Mouse (Mus musculus): ENCODE measurements at regions not wholly inside any gene's neighbourhood (a gene's known extent, or its start where the extent isn't known, plus 50 kb on each side); places are given as distances from the start of the nearest gene placed in this dataset.

DNA sequence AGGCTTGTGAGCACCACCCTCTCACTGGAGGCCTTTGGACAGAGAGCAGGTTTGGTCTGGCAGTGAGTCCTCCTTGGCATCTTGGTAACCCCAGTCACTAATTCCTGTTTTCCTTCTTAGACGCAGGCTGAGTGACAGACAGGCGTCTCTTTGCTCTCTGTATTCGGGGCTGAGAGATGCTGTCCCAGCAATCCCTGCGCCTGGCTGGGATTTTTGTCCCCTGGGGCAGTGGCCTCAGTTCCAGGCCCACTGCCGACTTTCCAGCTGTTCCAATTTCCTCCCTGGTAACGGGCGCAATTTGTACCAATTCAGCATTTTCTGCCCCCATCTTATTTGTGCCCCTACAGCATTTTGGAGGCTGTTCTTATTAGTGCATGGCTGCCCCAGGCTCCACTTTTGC, 118.5 kb upstream of the Irx6 start:
- Histone ChIP-seq H3K4me1 (ENCODE audit: control insufficient read depth, insufficient read depth, low read length) (no peaks in the 10 kb centered on the region), H3K27ac (ENCODE audit: insufficient read depth, low read depth, low read length) (no peak overlapping the region), H3K4me3 (ENCODE audit: insufficient read depth, low read depth, low read length) (no peak overlapping the region)
- TF ChIP-seq POLR2A (IDR thresholded peaks at IDR 0.05; ENCODE audit: insufficient read depth, low read depth, low read length) = no peak
- TF ChIP-seq CTCF (IDR thresholded peaks at IDR 0.05; ENCODE audit: insufficient read depth, low read depth, low read length) = no peak
- WGBS = 59% methylated on average over 7 of the region's 7 CpGs

DNA sequence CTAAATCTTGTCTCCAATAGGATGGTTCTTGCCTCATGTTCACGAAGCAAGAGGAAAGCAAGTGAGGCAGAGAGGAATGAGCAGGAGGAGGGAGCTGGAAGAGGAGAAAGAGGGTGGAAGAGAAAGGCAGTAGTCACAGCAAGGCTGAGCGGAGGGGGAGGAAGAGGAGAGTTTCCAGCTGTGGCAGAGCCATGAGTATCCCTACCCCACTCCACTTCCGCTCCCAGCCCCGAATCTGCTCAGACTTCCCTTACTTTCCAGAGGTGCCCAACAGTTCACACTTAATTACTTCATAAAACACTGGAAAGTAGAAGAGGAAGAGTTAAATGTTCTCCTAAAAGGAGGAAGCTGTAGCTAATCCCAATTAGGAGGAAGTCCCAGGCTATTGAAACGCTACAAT, 111.6 kb upstream of the Irx6 start:
- Histone ChIP-seq H3K4me3 (ENCODE audit: insufficient read depth, low read depth, low read length) (no peak overlapping the region), H3K27ac (ENCODE audit: insufficient read depth, low read depth, low read length) (no peak overlapping the region), H3K4me1 (ENCODE audit: control insufficient read depth, insufficient read depth, low read length) (no peaks in the 10 kb centered on the region)
- WGBS = 62% methylated on average over 5 of the region's 5 CpGs
- no peak for TF ChIP-seq POLR2A (IDR thresholded peaks at IDR 0.05; ENCODE audit: insufficient read depth, low read depth, low read length)
- TF ChIP-seq CTCF (IDR thresholded peaks at IDR 0.05; ENCODE audit: insufficient read depth, low read depth, low read length) = no peak

DNA sequence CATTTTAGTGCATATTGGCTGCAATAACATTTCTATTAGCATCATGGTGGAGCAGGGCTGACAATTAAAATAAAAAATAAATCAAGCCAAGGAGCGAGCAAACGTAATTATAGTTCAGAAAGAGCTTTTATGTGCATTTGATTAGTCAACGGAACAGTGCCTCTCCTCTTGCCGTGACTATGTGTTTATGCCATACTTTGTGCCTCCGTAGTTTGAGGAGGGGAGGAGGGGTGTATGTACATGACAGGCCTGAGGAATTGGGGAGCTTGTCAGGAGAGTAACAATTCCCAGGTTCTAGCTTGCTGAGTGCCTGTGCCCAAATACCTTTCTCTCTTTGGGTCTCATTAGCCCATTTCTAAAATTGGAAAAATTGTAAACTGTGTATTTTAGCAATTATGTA, 111.1 kb upstream of the Irx6 start:
- 27% methylated on average over 5 of the region's 5 CpGs for WGBS
- H3K27ac ChIP-seq (ENCODE audit: insufficient read depth, low read depth, low read length) = no peak overlapping the region
- no peak for TF ChIP-seq CTCF (IDR thresholded peaks at IDR 0.05; ENCODE audit: insufficient read depth, low read depth, low read length)
- no peak for TF ChIP-seq POLR2A (IDR thresholded peaks at IDR 0.05; ENCODE audit: insufficient read depth, low read depth, low read length)
- no peak overlapping the region for H3K4me3 ChIP-seq (ENCODE audit: insufficient read depth, low read depth, low read length)
- no peaks in the 10 kb centered on the region for H3K4me1 ChIP-seq (ENCODE audit: control insufficient read depth, insufficient read depth, low read length)

DNA sequence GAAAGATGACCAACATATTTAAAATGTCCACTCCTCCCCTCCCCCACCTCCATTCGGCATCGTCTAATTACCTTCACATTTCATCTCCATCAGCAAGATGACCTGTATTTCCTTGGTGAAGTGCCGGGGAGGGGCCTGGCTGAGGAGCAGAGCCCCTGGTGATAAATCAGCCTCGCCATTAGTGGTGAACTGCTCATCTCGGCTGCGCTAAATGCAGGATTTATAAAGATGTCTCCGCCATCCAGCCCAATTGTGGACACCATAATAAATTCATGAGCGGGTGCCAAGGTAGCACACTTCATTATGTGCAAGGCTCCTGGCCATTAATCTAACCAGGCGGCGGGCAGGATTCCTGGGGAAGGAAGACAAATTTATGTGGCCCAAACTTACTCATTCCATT, 104.4 kb upstream of the Irx6 start:
- 90% methylated on average over 10 of the region's 10 CpGs for WGBS
- TF ChIP-seq CTCF (IDR thresholded peaks at IDR 0.05; ENCODE audit: insufficient read depth, low read depth, low read length) (no peak), POLR2A (IDR thresholded peaks at IDR 0.05; ENCODE audit: insufficient read depth, low read depth, low read length) (no peak)
- no peak overlapping the region for H3K4me3 ChIP-seq (ENCODE audit: insufficient read depth, low read depth, low read length)
- no peaks in the 10 kb centered on the region for H3K4me1 ChIP-seq (ENCODE audit: control insufficient read depth, insufficient read depth, low read length)
- H3K27ac ChIP-seq (ENCODE audit: insufficient read depth, low read depth, low read length) = no peak overlapping the region

DNA sequence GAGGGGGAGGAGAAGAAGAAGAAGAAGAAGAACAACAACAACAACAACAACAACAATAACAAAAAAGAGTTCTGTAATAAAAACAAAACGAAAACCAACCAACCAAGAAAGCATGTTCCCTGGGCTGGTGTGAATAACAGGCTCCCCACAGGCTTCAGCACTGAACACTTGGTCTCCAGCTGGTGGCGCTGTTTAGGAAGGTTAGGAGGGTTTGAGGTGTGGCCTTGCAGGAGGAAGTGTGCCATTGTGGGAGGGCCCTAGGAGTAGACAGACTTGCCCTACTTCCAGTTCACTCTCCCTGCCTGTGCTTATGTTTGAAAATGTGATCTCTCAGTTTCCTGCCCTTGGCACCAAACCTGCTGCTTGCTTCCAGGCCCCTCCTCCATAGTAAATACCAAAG, 94.6 kb upstream of the Irx6 start:
- H3K27ac ChIP-seq (ENCODE audit: insufficient read depth, low read depth, low read length) = no peak overlapping the region
- H3K4me3 ChIP-seq (ENCODE audit: insufficient read depth, low read depth, low read length) = no peak overlapping the region
- TF ChIP-seq POLR2A (IDR thresholded peaks at IDR 0.05; ENCODE audit: insufficient read depth, low read depth, low read length) = no peak
- TF ChIP-seq CTCF (IDR thresholded peaks at IDR 0.05; ENCODE audit: insufficient read depth, low read depth, low read length) = no peak
- no peaks in the 10 kb centered on the region for H3K4me1 ChIP-seq (ENCODE audit: control insufficient read depth, insufficient read depth, low read length)
- 65% methylated on average over 2 of the region's 2 CpGs for WGBS

GRCm38 (mm10) chr8:92581051-92581450, 93.0 kb upstream of the Irx6 start:
- Histone ChIP-seq H3K27ac (ENCODE audit: insufficient read depth, low read depth, low read length) (no peak overlapping the region), H3K4me3 (ENCODE audit: insufficient read depth, low read depth, low read length) (no peak overlapping the region), H3K4me1 (ENCODE audit: control insufficient read depth, insufficient read depth, low read length) (no peaks in the 10 kb centered on the region)
- WGBS = 59% methylated on average over 2 of the region's 2 CpGs
- TF ChIP-seq POLR2A (IDR thresholded peaks at IDR 0.05; ENCODE audit: insufficient read depth, low read depth, low read length) (no peak), CTCF (IDR thresholded peaks at IDR 0.05; ENCODE audit: insufficient read depth, low read depth, low read length) (no peak)

- TF ChIP-seq CTCF (IDR thresholded peaks at IDR 0.05; ENCODE audit: insufficient read depth, low read depth, low read length) (no peak), POLR2A (IDR thresholded peaks at IDR 0.05; ENCODE audit: insufficient read depth, low read depth, low read length) (no peak)
- WGBS = 98% methylated on average over 3 of the region's 3 CpGs
- Histone ChIP-seq H3K4me3 (ENCODE audit: insufficient read depth, low read depth, low read length) (no peak overlapping the region), H3K27ac (ENCODE audit: insufficient read depth, low read depth, low read length) (no peak overlapping the region), H3K4me1 (ENCODE audit: control insufficient read depth, insufficient read depth, low read length) (no peaks in the 10 kb centered on the region)
Observed at GRCm38 (mm10) chr8:92600766-92601165, 73.3 kb upstream of the Irx6 start.

DNA sequence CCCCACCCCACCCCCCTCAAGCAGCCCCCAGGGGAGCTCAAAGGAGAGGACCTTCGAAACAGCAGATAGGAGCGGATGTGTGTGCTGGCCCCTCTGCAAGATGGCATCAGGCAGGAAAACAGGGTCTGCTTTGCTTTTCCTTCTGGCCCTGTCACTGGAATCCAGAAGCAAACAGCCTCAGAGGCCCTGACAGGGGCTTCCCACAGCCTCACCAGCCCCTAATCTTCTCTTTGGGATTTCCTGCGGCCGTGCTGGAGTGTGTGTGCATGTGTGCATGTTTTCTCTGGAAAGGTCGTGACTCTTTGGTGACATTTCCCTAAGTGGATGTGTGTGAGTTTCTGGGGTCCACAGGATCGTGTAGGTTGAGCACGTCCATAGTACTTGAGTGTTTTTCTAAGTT, 71.1 kb upstream of the Irx6 start:
- Histone ChIP-seq H3K27ac (ENCODE audit: insufficient read depth, low read depth, low read length) (no peak overlapping the region), H3K4me3 (ENCODE audit: insufficient read depth, low read depth, low read length) (no peak overlapping the region), H3K4me1 (ENCODE audit: control insufficient read depth, insufficient read depth, low read length) (no peaks in the 10 kb centered on the region)
- WGBS = 90% methylated on average over 7 of the region's 7 CpGs
- TF ChIP-seq POLR2A (IDR thresholded peaks at IDR 0.05; ENCODE audit: insufficient read depth, low read depth, low read length) = no peak
- no peak for TF ChIP-seq CTCF (IDR thresholded peaks at IDR 0.05; ENCODE audit: insufficient read depth, low read depth, low read length)

- TF ChIP-seq POLR2A (IDR thresholded peaks at IDR 0.05; ENCODE audit: insufficient read depth, low read depth, low read length) = no peak
- TF ChIP-seq CTCF (IDR thresholded peaks at IDR 0.05; ENCODE audit: insufficient read depth, low read depth, low read length) = no peak
- Histone ChIP-seq H3K4me3 (ENCODE audit: insufficient read depth, low read depth, low read length) (no peak overlapping the region), H3K4me1 (ENCODE audit: control insufficient read depth, insufficient read depth, low read length) (peaks cover 8% of the 10 kb centered on the region), H3K27ac (ENCODE audit: insufficient read depth, low read depth, low read length) (no peak overlapping the region)
- 89% methylated on average over 5 of the region's 5 CpGs for WGBS
Observed at GRCm38 (mm10) chr8:92605631-92606030, 68.5 kb upstream of the Irx6 start.

DNA sequence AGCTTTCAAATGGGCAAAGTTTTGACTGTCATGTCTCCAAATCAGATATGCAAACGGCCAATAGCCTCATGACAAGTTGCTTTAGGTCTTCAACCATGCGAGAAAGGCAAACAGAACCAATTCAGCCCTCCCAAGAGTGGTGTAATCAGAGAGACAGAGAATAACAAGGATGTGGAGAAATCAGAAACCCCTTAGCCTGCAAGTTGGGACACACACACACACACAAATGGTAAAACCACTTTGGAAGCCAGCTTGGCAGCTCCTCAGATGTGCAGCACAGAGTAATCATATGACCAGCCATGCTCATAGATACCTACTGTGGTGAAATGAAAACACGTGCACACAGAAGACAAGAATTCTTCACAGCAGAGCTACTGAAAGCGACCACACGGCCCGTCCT, 66.5 kb upstream of the Irx6 start:
- TF ChIP-seq POLR2A (IDR thresholded peaks at IDR 0.05; ENCODE audit: insufficient read depth, low read depth, low read length) (no peak), CTCF (IDR thresholded peaks at IDR 0.05; ENCODE audit: insufficient read depth, low read depth, low read length) (no peak)
- H3K4me3 ChIP-seq (ENCODE audit: insufficient read depth, low read depth, low read length) = no peak overlapping the region
- 89% methylated on average over 6 of the region's 6 CpGs for WGBS

More for the DNA sequence above, 66.5 kb upstream of the Irx6 start:
- H3K27ac ChIP-seq (ENCODE audit: insufficient read depth, low read depth, low read length) = no peak overlapping the region
- H3K4me1 ChIP-seq (ENCODE audit: control insufficient read depth, insufficient read depth, low read length) = peaks cover 10% of the 10 kb centered on the region

All from olfactory bulb, adult 2 months (tissue).